Mouse (Mus musculus): ENCODE data around the gene Yy1.

Yy1 gene
- long read RNA-seq, experiment 1, full-length matches to known transcripts = 5 of 33 reads
- long read RNA-seq, experiment 1, partial matches to known transcripts = 16 of 33 reads
- long read RNA-seq, experiment 1, other reads (novel, unspliced or antisense) = 12 of 33 reads
- long read RNA-seq, experiment 2, full-length matches to known transcripts = 2 of 20 reads
- long read RNA-seq, experiment 2, partial matches to known transcripts = 7 of 20 reads
- long read RNA-seq, experiment 2, other reads (novel, unspliced or antisense) = 11 of 20 reads

DNA sequence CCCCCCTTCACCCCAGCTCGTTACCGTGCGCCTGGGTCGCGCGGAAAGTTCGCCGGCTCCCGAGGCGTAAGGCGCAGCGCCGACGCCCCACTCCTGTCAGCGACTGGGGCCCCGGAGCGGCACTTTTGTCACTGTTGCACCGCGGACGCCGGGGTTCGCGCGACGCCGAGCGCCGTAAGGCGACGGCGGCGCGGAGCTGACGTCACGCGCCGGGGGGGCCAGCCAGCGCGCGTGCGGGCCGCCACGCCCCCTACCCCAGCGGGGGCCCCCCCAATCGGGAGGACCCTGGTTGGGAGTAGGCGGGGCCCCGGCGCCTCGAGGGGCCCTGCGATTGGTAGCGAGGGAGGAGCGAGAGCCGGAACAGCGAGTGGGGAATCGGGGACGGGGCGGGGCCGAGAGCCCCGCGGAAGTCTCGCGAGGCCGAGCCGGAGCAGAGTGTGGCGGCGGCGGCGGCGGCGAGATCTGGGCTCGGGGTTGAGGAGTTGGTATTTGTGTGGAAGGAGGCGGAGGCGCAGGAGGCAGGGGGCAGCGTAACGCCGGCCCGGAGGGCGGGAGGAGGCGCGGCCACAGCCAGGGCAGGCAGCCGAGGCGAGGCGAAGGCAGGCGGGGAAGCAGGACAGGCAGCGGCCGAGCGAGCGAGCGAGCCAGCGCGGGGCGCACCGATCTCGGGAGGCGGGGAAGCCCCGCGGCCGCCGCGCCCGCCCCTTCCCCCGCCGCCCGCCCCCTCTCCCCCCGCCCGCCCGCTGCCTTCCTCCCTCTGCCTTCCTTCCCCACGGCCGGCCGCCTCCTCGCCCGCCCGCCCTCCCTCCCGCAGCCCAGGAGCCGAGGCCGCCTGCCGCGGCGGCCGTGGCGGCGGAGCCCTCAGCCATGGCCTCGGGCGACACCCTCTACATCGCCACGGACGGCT lies at the start of gene Yy1:
Yy1 (plus strand) TSS at position 428 of the 907 bp plus-strand sequence.
- intact Hi-C loops (cut with DNase I) = loop anchor here (5.0 kb wide), 1 partner anchor 40 kb away; no protein-coding TSS in a partner anchor

DNA sequence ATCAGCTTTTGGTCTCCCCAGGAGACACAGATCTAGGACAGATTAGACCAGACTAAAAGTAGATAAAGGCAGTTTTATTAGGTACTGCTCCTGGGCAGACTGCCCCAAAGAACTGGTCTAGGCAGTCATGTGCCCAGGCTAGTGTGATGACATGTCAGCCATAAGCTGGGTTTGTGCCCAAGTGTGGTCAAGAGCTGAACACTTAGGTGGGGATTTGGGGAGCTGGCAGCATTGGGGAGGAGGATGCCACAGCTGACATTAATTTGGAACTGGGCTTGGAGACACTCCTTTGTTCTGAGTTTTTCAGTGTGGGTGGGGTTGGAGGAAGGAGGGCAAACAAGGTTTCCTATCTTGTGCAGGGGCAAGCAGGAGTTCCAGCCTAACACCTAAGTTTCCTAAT lies 46.8 kb upstream of the Yy1 start:
- intact Hi-C loops (cut with DNase I) = no loop called here

DNA sequence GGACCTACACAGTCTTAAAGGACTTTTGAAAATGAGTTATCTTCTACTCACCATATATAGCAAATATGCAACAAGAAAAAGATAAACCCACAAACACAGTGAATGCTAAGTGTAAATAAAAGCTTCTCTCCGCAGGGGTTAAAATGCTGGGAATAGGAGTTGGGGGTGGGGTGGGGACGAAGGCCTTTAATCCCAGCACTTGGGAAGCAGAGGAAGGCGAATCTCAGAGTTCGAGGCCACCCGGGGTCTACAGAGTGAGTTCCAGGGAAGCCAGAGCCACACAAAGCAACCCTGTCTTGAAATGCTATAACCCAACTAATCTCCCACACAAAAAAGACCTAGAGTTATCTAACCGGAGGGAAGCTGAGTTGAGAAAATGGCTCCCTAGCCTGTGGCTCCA lies 43.8 kb upstream of the Yy1 start:
- intact Hi-C loops (cut with DNase I) = no loop called here

DNA sequence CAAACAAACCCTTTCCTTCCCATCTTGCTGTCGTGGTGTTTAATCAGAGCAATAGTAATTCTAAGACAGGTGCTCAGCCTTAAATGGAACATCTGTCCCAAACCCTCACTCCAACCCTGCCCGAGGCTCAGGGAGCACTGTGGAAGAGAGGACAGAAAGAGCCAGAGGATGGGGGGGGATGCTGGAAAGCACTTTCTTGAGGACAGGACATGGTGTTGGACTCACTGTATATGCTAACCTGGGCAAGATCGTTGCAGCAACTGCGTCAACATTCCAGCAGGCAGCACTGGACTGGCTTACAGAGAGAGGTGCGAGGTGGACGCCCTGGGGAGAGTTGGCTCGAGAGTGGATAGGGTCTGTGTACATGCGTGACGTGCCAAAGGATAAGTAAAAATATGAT lies 43.3 kb upstream of the Yy1 start:
- intact Hi-C loops (cut with DNase I) = no loop called here

DNA sequence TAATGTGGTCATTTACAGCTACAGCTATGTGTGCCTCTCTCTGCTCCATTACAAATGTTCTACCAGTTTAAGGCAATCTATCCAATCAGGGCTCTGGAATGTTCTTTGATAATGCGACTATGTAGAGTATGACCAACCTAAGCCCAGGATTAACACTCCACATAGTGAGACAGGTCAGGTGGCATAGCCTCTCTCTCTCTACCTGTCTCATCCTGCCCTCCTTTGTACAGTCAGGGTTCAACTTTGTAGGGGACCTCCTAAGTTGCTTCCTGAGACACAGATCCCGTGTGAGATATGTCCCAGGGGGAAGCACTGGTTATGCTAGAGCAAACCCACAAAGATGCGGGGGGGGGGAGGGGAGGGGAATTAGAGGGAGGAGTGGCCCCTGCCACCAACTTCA lies 42.5 kb upstream of the Yy1 start:
- intact Hi-C loops (cut with DNase I) = loop anchor here (5.0 kb wide), 1 partner anchor 188 kb away; no protein-coding TSS in a partner anchor

DNA sequence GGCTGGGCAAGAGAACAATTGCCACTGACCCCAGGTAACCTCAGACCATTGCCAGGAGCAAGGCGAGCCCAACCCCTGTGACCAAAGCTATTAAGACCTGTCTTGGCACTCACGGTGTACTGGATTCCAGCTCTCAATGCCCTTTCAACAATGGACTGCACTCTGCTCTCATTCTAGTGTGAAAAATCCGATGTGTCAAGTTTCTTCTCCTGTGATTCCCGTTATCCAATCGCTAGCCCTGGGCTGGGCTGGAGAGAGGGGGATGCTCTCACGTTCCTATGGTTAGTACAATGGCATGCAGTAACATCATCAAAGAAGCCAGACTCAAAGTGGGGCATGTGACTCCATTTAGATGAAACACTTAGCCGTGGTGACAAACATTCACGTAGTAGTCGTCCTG lies 41.0 kb upstream of the Yy1 start:
- intact Hi-C loops (cut with DNase I) = loop anchor here (5.0 kb wide), 1 partner anchor 189 kb away; no protein-coding TSS in a partner anchor

DNA sequence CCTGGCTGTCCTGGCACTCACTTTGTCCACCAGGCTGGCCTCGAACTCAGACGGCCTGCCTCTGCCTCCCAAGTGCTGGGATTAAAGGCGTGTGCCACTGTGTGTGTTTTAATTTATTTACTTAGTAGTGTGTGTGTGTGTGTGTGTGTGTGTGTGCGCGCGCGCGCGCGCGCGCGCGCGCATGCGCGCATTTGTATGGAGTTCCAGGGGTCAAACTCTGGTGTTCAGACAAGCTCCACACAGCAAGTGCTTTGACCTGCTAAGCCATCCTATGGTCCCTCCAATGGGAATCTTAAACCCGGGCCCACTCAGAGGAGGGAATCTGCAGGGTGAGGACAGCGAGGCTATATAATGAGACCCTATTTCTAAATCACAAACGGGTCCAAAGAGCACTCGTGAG lies 37.6 kb upstream of the Yy1 start:
- intact Hi-C loops (cut with DNase I) = loop anchor here (5.0 kb wide), 1 partner anchor 143 kb away; no protein-coding TSS in a partner anchor

DNA sequence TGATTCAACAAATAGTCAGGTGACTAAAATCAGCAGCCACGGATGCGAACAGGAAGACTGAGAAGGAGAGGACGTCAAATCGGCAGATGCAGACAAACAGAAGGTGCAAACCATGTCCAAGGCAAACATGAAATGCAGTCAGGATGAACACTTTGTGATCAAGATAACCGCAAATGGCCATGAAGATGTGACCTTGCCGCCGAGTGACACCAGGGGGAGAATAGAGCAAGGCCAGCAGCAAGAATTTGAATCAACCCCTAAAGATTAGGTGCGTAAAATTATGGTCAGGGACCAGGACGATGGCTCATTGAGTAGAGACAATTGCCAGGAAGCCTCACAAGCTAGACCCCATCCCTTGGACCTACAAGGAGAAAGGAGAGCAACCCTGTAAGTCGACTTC lies 36.2 kb upstream of the Yy1 start:
- intact Hi-C loops (cut with DNase I) = loop anchor here (5.0 kb wide), 1 partner anchor 144 kb away; no protein-coding TSS in a partner anchor

DNA sequence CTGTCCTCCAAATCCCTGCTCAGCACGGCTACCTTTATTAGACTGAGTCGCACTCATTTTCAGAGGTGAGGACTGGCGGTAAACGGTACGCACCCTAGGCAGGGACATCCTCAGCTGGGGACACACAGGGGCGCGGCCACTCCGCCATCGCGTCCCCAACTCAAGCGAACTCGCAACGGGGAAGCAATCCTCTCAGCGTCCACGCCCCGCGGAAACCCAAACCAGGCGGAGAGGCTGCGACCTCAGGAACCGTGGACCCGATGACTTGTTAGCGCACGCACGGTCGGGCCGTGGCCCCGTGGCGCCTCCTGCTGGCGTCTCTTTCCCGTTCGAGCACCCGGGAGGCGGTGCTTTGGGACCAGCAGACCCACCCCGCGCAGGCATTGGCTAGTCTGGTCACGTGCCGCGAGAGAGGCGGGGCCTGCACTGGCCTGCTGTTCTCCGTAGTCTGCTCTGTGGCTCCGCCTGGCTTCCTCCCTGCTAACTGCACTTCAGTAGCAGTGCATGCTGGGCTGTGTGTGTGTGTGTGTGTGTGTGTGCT lies 35.0 kb upstream of the Yy1 start:
- intact Hi-C loops (cut with DNase I) = loop anchor here (5.0 kb wide), 1 partner anchor 145 kb away; no protein-coding TSS in a partner anchor

DNA sequence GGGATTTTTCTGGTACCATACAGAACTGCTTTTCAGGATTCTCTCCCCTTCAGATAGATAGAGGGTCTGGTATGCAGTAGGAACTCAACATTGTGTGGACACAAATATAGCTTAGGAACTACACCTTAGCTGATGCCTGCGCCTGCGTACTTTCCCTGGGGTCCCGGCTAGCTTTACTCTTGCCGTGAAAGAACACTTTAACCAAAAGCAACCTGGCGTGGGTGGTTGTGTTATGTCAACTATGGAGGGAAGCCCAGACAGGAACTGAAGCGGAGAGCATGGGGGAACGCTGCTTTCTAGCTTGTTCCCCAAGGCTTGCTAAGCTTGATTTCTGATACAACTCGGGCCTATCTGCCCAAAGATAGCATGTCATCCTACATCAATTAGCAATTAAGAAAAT lies 34.5 kb upstream of the Yy1 start:
- intact Hi-C loops (cut with DNase I) = loop anchor here (5.0 kb wide), 1 partner anchor 146 kb away; no protein-coding TSS in a partner anchor

DNA sequence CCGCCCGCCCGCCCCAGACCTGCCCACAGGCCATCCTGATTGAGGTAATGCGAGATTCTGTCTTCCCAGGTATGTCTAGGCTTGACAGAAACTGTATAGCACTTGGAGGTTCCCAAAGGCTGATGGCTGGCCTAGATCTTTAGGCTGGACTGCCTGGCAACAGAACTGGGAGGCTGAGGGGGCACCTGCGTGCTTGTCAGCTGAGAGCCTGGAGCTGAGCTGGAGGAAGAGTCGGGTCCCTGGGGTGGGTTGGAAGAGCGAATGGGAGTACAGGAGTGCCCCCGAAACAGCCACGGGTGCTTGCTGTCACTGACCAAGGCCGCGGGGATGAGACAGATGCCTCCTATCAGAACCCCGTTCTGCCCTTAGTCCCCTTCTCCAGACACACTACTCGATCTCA lies 34.1 kb upstream of the Yy1 start:
- intact Hi-C loops (cut with DNase I) = loop anchor here (5.0 kb wide), 1 partner anchor 146 kb away; no protein-coding TSS in a partner anchor

DNA sequence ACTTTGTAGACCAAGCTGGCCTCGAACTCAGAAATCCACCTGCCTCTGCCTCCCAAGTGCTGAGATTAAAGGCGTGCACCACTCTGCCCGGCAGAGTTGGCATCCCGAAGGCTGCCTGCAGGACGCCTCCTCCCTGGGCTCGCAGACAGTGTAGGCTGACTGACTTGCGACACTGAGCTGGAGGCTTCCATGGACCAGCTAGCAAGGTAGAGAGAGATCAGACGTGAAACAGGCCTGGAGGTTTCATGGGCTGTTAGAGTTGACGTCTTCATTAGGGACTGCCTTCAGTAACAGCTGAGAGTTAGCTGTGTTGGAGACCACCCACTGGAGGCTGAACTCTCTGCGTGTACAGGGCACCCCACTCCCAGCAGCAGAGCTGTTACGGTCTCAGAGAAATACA lies 33.5 kb upstream of the Yy1 start:
- intact Hi-C loops (cut with DNase I) = loop anchor here (5.0 kb wide), 1 partner anchor 147 kb away; no protein-coding TSS in a partner anchor

DNA sequence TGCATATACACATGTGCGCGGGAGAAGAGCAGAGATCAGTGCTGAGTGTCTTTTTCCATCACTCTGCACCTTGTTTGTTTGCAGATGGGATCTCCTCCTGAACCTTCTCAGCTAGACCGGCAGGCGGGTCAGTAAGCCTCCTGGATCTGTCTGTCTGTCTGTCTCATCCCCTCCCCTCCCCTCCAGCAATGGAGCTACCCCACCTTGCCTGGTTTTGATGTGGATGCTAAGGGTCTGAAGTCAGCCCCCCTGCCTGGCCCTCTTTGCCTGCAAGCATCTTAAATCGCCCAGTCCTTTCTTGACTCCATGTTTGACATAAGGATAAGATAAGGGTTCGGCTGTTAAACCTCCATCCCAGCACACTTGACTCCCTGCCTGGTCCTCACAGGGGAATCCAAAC lies 32.8 kb upstream of the Yy1 start:
- intact Hi-C loops (cut with DNase I) = no loop called here

DNA sequence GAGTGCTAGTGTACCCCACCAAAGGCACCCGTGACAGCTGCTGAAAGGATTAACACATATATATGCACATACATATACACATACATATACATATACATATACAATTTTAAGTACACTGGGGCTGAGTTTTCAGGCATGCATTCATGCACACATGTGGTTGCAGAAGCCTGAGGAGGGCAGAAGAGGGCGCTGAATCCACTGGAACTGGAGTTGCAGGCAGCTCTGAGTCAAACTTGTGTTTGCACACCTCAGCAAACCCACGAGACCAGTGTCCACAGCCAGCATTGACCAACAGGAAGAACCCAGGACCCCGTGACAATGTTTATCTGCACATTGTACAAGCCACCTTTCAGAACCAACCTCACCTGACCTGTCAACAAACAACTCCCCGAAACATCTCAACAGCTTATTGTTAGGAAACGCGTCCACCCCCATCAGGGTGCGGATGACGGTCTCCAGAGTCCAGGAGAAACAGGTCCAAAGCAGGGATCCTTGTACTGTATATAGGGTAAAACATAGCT lies 32.2 kb upstream of the Yy1 start:
- intact Hi-C loops (cut with DNase I) = no loop called here

DNA sequence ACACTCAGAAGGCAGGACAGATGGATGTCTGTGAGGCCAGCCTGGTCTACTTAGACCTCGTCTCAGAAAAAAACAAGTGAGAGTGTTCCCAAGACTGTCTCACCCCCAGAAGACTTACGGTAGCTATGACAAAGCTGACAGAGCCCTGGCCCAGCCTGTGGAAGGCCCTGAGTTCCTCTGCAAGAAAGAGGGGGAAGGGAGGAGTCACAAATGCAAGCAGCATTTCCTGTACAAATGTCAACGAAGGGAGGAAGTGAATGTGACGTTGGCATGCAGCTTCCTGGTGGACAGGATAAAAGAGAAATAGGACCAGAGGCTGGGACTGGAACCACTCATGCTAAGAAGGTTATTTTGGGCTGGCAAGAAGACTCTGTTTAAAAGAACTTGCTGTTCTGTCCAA lies 31.6 kb upstream of the Yy1 start:
- intact Hi-C loops (cut with DNase I) = no loop called here

DNA sequence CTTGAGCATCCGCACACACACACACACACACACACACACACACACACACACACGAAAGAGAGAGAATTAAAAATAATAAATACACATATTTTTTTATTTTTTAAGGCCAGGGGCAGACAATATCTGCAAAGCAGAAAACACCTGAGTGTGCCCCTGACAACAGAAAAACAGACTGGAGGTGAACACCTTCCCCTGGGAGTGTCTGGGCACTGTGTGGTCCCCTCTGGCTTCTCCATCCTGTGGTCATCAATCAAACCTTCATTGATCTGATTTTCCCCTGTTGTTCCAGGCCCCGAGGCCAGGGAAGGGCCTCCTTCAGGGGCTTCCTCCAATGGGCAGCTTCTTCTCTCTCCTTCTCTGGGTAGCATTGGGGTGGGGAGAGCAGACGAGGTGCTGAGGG lies 31.1 kb upstream of the Yy1 start:
- intact Hi-C loops (cut with DNase I) = no loop called here

DNA sequence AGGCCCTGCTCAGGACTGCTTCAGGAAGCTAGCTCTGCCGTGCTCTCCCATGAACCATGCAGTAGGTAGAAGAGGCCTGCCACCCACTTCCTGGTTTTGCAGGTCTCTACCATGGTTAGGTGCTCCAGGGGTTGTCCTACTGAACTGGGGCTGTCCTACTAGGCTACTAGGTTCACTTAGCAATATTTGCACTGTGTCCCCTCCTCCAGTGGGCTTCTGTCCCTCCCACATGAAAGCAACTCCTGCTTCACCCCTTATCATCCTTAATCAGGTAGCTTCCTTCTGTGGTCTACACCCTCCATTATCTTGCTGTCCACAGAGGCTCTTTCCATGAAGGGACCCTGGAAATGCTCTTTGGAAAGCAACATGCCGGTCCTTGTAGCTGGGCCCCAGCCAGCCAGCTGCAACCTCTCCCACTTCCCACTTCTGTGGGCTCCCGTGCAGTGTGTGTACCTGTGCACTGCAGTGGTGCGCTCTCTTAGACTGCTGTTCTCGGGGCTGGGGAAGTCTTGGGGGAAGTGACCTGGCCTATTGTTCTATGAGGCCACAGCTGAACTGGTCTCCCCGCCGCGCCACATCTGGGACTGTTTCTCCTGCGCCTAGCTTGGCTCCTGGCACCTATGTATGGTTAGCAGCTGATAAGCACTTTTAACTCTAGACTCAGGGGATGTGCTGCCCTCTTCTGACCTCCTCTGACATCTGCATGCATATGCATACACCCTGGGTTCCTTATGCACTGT lies 29.5 kb upstream of the Yy1 start:
- intact Hi-C loops (cut with DNase I) = no loop called here

DNA sequence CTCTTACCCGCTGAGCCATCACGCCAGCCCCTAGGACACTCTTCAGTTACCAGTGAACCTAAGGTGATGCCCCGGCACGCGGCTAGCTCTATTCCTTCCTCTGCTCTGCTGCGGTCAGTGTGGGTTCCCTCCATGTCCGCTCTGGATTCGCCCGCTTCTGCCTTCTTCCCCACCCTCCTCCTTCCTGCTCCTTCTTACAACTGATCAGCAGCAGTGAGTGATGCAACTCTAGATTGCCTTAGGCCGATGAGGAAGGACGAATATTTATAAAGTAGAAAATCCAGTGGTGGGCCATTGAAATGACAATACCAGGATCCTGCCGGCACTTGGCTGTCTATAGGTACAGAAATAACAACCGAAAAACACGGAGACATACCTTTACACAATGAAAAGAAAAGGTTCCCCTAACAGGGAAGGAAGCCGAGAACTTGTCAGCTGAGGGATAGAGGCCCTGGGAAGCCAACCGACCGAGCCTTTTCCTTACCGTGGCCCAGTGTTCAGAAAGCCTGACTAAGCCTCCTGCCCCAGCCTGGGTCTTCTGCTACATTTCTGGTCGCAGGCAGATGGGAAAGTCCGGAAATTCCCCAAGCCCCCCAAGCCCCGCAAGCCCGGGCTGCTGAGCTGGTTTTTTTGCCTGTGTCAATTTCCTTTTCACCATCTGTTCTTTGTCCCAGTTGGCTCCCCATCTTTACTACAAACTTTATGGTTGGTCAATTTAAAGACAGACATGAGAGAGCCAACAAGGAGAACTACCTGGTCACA lies 27.7 kb upstream of the Yy1 start:
- intact Hi-C loops (cut with DNase I) = no loop called here

DNA sequence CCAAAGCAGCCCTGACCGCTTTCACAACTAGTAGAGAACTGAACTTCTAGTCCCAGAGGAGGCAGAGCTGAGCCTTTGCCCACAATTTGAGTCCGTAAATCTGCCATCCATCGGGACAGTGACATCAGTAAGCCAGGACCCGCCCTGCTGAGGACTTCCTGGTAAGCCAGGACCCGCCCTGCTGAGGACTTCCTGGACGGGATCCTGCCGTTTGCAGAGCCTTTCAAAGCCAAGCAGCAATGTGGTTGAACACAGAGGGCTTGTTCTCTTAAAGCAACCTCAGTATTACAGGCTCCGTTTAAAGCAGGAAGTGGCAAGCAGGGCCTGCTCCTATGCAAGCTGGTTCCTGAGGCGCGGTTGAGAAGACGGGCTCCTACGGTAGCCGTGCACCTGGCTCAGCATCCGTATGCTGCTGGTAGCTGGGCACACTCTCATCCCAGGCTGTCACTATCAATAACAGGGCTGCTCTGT lies 27.0 kb upstream of the Yy1 start:
- intact Hi-C loops (cut with DNase I) = no loop called here

DNA sequence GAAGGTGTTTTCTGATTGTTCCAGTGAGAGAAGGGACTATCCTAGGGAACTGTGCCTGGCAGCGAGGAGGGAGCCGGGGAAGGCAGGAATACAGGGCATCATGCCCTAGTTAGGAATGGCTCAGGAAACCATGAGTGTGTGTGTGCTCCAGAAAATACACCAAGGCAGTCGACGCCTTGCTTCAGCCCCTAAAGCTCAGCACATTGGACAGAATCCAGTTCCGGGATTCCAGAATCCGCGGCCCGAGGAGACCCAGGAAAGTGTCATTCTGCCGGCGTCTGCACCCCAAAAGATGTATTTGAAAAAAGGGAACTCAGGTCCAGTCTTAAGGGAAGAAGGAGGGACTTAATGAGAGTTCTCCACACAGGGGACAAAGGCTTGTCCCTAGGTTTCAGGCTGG lies 26.5 kb upstream of the Yy1 start:
- intact Hi-C loops (cut with DNase I) = no loop called here

All from adrenal gland (tissue).